Mouse (Mus musculus): ENCODE measurements at regions not wholly inside any gene's neighbourhood (a gene's known extent, or its start where the extent isn't known, plus 50 kb on each side); places are given as distances from the start of the nearest gene placed in this dataset.

DNA sequence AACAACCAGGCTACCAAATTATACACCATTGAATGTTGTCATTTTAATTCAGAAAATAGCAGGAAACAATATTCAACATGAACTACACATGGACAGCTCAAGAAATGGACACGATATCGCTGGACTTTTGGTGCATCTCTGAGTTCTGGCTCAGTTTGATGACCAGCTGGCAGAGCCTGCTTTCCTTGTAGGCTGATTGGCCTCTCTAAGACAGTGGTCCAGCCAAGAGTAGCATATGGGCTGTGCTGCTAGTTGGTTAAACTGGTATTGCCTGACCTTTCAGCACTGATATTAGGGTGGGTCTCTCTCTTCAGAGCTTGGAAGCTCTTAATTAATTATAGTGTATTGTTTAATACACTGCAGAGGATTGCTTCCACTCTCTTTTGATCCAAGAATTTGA is 705.8 kb upstream of the Ddx18 start:
- DNase-seq = peak; percentile 14

DNA sequence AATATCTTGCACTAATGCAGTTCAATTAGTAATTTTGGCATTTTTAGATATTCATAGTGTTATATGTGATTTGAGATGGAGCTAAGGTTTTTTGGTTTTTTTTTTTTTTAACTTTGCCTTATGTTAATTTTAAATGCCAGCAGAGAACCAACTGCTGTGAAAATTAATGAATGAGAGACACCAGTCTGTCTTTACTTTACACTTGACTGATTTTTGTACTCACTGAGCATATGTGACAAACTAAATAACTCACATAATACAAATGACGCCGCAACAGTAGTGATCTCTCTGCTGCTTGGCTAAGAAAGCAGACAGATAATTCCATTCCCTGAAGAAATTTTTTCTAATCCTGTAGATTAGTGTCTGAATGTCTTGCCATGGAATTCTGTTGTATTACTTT is 675.2 kb upstream of the Ddx18 start:
- DNase-seq = no peak

DNA sequence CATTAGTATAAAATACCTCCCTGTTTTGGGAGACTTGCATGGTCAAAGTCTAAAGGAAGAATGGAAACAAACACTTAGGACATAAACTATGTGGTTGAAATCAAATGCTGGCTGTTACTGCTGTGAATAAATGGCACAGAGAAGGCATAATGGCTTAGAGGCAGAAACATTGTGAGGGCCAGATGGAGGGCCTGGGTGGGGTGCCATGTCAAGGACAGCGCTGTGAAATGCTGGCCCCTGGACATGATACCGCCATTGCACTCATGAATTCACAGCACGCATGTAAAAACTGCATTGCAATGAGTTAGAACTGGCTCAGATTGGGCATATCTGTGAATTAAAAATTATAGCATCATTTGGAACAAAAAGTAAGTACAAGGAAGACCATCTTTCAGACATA is 673.7 kb upstream of the Ddx18 start:
- no peak for DNase-seq

DNA sequence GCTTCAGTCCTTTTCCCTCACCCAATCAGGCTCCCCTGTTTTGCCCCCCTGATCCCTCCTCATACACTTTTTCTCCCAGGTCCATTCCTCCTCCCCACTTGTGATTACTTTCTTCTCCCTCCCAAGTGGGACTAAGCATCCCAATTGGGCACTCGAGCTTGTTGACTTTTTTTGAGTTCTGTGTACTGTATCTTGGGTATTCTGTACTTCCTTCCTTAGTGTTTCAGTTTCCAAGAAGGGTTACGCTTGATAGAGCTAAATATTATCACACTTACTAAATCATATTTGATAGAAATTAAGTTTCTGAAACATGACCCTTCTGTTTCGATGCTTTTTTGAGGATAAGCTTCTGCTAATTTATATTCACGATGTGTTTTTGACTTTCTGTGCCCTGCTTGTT is 662.7 kb upstream of the Ddx18 start:
- no peak for DNase-seq

DNA sequence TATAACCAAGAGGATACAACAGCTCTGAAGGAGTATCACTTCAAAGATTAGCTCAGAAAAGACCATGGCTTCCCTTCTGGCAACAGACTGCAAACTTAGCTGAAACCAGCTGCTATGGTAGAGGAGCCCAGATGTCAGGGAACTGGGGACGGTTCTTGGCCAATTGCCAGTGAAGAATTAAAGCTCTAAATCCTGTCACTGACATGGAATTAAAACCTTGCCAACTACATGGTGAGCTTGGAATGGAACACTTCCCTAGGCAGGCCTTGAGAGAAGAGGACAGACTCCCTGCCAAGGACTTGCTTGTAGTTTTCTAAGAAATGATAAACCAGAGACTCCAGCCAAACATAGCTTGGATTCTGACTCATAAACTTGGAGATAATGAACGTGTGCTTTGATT is 644.7 kb upstream of the Ddx18 start:
- DNase-seq = no peak

DNA sequence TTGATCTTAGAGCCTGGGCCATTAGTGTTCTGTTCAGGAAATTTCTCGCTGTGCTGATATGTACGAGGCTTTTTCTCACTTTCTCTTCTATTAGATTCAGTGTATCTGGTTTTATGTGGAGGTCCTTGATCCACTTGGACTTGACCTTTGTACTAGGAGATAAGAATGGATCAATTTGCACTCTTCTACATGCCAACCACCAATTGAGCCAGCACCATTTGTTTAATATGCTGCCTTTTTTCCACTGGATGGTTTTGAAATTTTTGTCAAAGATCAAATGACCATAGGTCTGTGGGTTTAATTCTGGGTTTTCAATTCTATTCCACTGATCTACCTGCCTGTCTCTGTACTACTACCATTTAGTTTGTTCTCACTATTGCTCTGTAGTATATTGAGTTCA is 640.8 kb upstream of the Ddx18 start:
- DNase-seq = no peak

DNA sequence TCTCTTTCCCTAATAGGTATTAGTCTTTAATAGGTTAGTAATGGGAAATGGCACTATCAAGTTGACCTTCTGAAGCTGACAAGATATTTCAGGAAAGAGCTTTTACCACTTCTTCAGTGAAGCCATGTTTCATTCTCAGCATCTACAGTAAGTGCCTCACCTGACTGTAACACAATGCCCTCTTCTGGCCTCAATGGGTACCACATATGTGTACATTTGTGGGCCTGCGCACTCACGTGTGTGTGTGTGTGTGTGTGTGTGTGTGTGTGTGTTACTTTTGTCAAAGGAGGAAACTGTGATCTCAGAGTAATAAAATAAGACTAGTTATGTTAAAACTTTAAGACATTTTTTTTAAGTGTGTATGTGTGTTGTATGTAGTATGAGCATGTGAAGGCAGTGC is 601.8 kb upstream of the Ddx18 start:
- no peak for DNase-seq

DNA sequence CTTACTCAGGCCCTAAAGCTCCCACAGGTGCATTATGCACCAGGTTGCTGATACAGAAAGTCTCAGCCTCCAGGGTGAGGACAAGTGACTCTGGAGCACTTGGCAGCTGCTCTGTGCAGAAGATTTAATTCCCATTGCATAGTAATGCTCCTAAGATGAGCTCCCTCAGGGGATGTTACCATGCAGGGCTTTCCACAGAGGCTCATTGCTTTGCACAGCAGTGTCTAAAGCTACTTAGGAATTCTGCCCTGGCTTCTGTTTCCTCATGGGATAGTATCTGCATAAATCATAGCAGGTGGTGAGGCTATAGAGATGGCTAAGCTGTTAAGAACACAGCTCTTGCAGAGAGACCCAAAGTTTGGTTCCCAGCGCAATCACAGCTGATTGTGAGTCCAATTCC is 594.0 kb upstream of the Ddx18 start:
- DNase-seq = no peak

DNA sequence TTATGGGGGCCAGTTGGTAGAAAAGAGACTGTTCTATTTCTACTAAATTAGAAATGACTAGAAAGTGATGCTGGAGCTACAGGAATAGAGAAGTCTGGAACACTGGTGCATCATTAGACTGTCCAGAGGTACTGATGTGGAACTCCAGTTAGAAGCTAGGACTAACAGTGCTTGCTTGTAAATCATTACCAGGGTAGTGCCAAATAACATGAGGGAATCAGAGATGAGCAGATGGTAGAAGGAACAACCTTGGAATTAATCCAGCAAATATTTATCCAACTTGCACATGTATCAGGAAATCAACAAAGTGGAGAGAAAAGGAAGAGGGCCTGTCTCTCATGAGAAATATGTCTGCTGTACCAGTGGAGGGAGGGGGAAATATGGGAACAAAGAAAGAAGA is 573.6 kb upstream of the Ddx18 start:
- no peak for DNase-seq

DNA sequence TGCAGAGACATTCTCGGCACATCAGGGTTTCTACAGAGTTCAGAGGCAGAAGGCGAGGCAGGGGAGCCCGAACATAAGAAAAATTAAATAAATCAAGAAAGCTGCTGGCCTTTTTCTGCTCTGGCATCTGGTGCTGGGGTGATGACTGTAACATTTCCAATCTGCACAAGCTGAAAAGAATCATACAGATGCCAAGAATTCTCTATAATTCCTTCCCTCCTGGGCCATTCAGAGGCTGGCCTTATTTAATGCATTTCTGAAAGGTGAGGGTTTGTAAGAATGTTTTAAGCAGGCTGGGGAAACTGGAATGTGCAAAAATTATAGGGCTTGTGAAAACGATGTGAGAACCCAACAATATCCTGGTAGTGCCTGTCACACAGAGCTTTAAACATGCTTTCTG is 556.2 kb upstream of the Ddx18 start:
- DNase-seq = no peak

DNA sequence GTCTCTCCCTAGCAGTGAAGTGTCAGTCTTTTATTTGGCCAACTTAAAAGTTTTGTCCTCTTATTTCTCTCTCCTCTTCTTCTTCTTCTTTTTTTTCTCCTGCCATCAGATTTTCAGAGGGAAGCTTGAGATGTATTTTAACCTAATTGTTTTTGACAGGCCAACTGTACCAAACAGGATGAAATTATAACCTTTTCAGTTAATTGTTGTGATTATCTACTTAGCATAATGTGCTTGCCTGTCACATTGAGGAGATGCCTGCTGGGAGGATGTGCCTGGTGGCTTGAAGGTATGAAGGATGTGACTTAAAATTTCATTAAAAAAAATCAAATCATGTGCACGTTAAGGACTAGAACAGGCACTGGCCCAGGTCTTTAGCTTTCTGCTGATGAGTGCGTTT is 527.9 kb upstream of the Ddx18 start:
- no peak for DNase-seq

DNA sequence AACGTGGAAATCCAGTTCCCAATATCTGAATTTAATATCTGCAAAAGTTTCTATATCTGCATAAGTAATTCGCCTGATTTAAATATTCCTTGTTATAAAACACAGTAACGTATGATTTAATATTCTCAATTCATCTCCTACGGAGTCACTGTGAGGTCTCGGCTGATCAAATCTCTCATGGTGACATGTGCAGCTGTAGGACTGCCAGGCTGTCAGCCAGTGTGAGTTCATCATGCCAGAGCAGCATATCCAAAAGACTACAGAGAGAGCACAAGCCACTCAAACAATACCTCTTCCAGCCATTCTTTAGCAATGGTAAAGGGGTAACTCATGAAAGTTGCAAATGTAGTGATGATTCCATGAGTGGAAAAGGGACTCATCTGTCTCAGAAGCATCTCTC is 514.7 kb upstream of the Ddx18 start:
- DNase-seq = no peak

DNA sequence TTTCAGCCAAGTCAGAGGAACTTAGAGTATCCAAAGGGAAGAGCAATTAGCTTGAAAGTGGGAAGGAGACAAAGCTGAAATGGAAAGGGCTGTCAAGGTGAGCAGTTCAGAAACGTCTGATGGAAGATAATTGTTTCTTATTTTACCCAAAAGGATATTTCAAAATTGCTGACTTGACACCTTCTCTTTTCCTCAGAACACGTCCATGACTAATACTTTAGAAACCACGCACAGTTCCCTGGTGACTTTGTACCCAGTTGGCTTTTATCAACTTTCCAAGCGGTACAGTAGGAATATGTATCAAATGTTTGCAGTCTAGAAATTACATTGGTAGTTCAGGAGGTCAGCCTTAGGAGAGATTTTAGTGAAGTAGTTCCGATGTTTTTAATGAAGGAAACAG is 508.3 kb upstream of the Ddx18 start:
- no peak for DNase-seq

DNA sequence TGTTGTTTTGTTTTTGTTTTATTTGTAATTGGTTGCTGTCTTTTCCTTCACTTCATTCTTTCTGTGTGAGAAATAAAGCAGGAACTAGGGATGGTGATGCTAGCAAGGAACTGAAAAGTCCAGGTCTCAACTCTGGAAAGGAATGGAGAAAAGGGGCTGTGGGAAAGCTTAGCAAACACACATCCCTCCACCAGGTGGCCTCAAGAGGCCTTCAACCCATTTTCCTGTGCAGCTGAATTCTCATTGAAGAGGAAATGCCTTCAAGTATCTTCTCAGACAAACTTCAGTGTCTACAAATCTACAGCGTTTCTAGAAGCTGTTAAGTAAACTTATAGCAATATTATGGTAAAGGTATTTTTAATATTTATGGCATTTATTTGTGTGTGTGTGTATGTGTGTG is 487.4 kb upstream of the Ddx18 start:
- no peak for DNase-seq

DNA sequence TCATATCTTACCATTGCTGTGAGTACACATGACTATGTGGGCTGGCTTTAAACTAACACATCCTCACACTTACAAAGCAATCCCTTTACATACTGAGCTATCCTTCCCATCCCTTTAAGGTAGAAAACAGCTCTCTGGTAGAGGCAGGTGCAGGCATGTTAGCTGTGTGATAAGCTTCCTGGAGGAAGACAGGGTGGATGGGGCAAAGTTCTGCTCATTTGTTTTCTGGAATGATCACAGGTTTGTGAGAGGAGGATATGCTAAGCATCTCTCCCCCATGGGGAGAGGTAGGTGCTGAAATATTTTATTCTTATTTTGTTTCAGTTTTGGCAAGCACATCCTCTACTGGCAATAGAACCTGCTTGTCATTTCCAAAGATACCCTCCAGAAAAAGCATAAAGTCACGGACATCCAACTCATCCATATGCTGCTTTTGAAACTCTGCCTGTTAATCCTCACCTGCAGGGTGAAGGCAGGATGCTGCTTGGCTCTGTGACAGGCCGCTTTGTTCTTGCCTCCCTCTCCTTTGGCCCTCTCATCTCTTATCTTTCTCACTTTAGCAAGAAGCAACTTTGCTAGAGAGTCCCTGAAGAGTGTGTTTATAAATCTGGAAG is 480.4 kb upstream of the Ddx18 start:
- DNase-seq = peak; percentile 50

DNA sequence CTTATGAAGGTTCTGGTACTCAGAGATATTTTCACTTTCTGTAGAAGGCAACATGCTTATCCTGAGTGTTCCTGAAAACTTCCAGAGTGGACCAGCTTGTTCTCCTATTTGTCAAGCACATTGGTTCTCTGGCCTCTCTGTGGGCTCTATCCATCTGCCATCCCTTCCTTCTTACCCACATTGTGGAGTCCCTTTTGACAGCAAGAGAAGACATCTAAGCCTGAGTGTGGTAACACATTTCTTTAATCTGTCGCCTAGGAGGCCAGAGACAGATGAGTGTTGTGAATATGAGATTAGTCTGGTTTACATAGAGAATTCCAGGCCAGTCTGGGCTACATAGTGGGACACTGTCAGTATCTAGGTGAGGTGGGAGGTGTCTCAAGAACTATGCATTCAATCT is 476.1 kb upstream of the Ddx18 start:
- DNase-seq = no peak

DNA sequence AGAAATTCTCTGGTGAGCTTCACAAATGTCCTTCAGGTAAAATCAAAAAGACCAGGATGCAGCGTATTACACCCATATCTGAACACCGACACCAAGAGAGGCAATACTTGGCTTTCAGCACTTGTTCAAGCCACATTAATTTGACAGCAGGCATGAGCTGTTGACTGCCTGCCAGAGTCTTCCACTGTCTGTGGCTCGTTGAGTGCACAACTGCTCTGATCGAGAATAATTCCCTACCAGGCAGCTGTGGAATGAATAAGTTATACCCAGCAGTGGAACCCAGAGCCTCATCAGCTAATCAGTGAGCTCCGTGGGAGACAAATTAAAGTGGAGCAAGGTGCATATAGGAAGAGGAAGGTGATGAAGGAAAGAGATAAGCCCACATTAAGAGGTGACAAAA is 475.3 kb upstream of the Ddx18 start:
- no peak for DNase-seq

DNA sequence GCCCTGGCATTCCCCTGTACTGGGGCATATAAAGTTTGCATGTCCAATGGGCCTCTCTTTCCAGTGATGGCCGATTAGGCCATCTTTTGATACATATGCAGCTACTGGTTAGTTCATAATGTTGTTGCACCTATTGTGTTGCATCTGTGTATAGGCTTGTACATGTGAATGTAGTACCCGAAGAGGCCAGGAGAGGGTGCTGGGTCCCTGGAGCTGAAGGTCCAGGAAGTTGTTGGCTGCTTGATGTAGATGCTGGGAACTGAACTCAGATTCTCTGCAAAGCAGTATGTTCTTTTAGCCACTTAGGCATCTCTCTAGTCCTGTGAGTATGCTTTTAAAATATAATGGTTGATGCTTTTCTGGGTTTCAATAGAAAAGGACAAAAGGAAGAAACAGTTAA is 440.0 kb upstream of the Ddx18 start:
- no peak for DNase-seq

DNA sequence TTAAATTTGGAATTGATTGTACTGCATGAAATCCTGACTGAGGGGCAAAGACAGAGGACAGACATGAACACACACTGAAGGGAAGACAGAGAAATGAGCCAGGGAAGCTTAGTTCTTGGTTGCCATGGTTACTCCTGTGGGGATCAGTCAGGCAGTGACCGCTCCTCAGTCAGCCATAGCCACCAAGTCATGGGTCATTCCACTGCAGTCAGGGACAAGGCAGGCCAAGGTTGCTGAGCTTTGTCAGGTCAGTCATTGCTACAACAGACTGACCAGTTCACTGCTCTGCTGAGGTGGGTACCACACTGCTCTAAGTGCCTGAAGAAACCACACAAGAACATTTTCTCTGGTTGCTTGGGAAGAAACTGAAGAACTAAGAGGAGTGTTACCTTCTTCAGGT is 428.7 kb upstream of the Ddx18 start:
- DNase-seq = no peak

DNA sequence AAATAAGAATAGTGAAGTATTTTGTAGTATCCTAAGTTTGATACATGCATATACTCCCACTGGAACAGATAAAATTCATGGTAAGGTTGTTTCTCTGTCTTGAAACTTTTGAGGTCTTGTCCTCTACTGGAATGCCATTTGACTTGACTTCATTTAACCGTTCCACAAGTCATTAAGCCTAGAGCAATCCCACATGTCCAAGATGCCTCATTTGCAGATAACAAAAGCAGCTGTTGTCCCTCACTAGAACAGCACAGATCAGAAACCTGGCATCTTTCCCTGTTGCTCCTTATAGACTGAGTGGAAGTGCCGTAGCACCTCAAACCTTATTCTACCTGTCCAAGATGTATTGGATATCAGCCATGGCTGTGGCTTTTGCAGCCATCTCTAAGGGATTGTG is 422.9 kb upstream of the Ddx18 start:
- DNase-seq = no peak

DNA sequence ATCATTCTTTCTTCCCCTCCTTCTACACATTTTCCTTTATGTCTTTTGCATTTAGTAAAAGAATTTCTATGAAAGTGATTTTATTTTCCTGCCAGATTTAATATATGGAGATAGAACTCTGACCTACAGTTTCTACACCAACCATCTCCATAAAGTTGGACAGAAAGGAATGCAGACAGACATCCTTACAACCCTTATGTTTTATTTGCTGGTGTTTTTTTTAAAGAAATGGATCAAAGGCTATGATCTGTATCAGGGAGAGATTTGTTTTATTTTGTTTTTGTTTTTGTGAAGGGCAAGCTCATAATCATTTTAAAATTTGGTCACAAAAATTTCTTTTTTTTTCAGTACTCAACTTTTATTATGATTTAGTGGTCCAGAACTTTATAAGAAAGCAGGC is 391.2 kb upstream of the Ddx18 start:
- DNase-seq = no peak

DNA sequence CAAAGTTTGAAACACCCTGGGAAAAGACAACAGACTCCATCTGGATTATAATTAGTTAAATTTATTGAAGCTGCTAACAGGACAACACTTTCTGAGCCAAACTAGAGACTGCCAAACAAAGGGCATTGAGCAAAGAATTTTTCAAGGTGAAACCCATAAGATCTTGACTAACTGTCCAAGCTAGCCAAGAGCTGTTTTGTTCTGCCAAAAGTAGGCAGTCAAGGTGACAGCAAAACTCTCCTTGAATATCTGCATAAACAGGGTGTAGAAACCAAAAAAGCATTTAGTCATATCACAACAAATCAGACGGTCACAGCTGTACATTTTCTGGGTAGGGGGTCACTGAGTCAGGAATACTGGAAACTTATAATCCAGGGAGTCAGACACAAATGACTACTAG is 368.1 kb upstream of the Ddx18 start:
- DNase-seq = no peak
